Mouse (Mus musculus) stomach, postnatal 0 days (tissue): ENCODE measurements at regions not wholly inside any gene's neighbourhood (a gene's known extent, or its start where the extent isn't known, plus 50 kb on each side); places are given as distances from the start of the nearest gene placed in this dataset.

Experiments
- CTCF ChIP-seq: IDR thresholded peaks from 2 replicates; pipeline ENCODE4 v1.5.1; 2016; ENCODE audit warnings: antibody characterized with exemption, low read depth, mild to moderate bottlenecking, moderate library complexity
- EP300 ChIP-seq: optimal IDR thresholded peaks from 2 replicates; pipeline ENCODE3; 2016; ENCODE audit warnings: antibody characterized with exemption

DNA sequence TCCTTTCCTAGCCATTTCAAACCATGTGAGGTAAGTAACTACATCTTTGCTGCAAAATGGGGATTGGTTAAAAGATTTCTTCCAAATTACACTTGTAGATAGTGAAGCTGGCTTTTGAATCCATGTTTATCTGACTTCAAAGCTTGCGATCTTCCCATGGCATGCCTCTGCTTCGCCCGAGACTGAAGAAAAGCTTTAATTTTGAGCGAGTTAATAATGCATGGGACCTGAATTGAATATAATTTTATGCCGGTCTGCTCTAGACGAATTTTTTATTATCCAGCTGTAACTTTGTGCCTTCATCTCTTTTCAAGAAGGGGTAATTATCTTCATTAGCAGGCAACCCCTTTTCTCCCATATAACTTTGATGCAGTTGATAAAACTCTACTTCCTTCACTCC lies 724.7 kb downstream of the D3Ertd751e start:
- TF ChIP-seq EP300 (no peak), CTCF (no peak)
